Mouse (Mus musculus) megakaryocyte progenitor cell, adult 5-6 weeks (primary cell): ENCODE data around the gene Fam83d. TPM values are rescaled to one million over a fixed set of nuclear protein-coding genes. Genes with fewer than 3 reads are reported as not detected.
A peak's percentile ranks its signal among the peaks of the same experiment; 100 is the strongest.

Experiments
- ATAC-seq: replicated peaks from 2 replicates; pipeline ENCODE4 v1.8.0; 2016; ENCODE audit warnings: mild to moderate bottlenecking, moderate TSS enrichment, inconsistent platforms; ENCODE audit not compliant: poor library complexity
- total RNA-seq, 2 experiments: library from RNA; stranded (forward) in 1 of 2; stranded (reverse) in 1 of 2; fragments of 157-497, 149-512 nt in 1 of 2; fragments of 200-1000 nt in 1 of 2; gene quantifications; 2 replicates each; pipeline versions ENCODE4 v1.2.3 to v1.2.4; 2015 to 2017

Gene Fam83d
- total RNA-seq, 2 experiments from 2014 or later, result 5.9 to 8.9 TPM

GRCm38 (mm10) chr2:158743518-158744141, 24.3 kb upstream of the Fam83d start:
- ATAC-seq, result no peak

GRCm38 (mm10) chr2:158745049-158745482, 22.8 kb upstream of the Fam83d start:
- peak; percentile 94 for ATAC-seq

- peak; percentile 56 for ATAC-seq
Measured at GRCm38 (mm10) chr2:158746164-158746563, 21.7 kb upstream of the Fam83d start.

- no peak for ATAC-seq
Measured at GRCm38 (mm10) chr2:158749366-158749765, 18.5 kb upstream of the Fam83d start.

- no peak for ATAC-seq
Measured at GRCm38 (mm10) chr2:158760231-158760630, 7.7 kb upstream of the Fam83d start.

GRCm38 (mm10) chr2:158762339-158762738, 5.6 kb upstream of the Fam83d start:
- no peak for ATAC-seq

- peak; percentile 37 for ATAC-seq
Measured at GRCm38 (mm10) chr2:158768350-158768749, 457 bp downstream of the Fam83d start.

- peak; percentile 47 for ATAC-seq
Measured at GRCm38 (mm10) chr2:158768771-158769170, 878 bp downstream of the Fam83d start.

- ATAC-seq, result no peak
Measured at GRCm38 (mm10) chr2:158770126-158770757, 2.3 kb downstream of the Fam83d start.

- no peak for ATAC-seq
Measured at GRCm38 (mm10) chr2:158771066-158771763, 3.3 kb downstream of the Fam83d start.

GRCm38 (mm10) chr2:158772808-158773207, 4.9 kb downstream of the Fam83d start:
- ATAC-seq, result peak; percentile 62

- no peak for ATAC-seq
Measured at GRCm38 (mm10) chr2:158774886-158775285, 7.0 kb downstream of the Fam83d start.

GRCm38 (mm10) chr2:158776716-158777115, 8.8 kb downstream of the Fam83d start:
- no peak for ATAC-seq

GRCm38 (mm10) chr2:158777490-158777889, 9.6 kb downstream of the Fam83d start:
- no peak for ATAC-seq

GRCm38 (mm10) chr2:158778349-158778748, 10.5 kb downstream of the Fam83d start:
- no peak for ATAC-seq

- ATAC-seq, result no peak
Measured at GRCm38 (mm10) chr2:158781126-158781525, 13.2 kb downstream of the Fam83d start.

GRCm38 (mm10) chr2:158786927-158787795, 19.3 kb downstream of the Fam83d start:
- 0 out of 2 replicates have a peak, but pooled peaks have one; percentile 24 for ATAC-seq

- peak; percentile 94 for ATAC-seq
Measured at GRCm38 (mm10) chr2:158794494-158795004, 26.7 kb downstream of the Fam83d start, which contains the start of gene Dhx35. TSS of gene Dhx35 (plus strand) at chr2:158794807.

- ATAC-seq, result peak; percentile 35; the same call in 1 of the 2 replicates
Measured at GRCm38 (mm10) chr2:158795043-158795442, 27.1 kb downstream of the Fam83d start.

GRCm38 (mm10) chr2:158795875-158796274, 28.0 kb downstream of the Fam83d start:
- ATAC-seq, result no peak

GRCm38 (mm10) chr2:158799328-158799727, 31.4 kb downstream of the Fam83d start:
- no peak for ATAC-seq
